Mouse (Mus musculus): ENCODE measurements around the gene Lmna.

Lmna gene

GRCm38 (mm10) chr3:88502641-88503504, 6.9 kb downstream of the Lmna start:
- in situ Hi-C loops (cut with MboI; ENCODE audit: low sequenced_read_pairs): no loop called here

GRCm38 (mm10) chr3:88502031-88502571, 7.7 kb downstream of the Lmna start:
- in situ Hi-C loops (cut with MboI; ENCODE audit: low sequenced_read_pairs): no loop called here

GRCm38 (mm10) chr3:88501366-88502030, 8.3 kb downstream of the Lmna start:
- in situ Hi-C loops (cut with MboI; ENCODE audit: low sequenced_read_pairs): no loop called here

- in situ Hi-C loops (cut with MboI; ENCODE audit: low sequenced_read_pairs): no loop called here
These were observed 8.9 kb downstream of the Lmna start for GRCm38 (mm10) chr3:88500655-88501365.

GRCm38 (mm10) chr3:88500087-88500486, 9.7 kb downstream of the Lmna start:
- in situ Hi-C loops (cut with MboI; ENCODE audit: low sequenced_read_pairs): no loop called here

- in situ Hi-C loops (cut with MboI; ENCODE audit: low sequenced_read_pairs): no loop called here
These were observed 10.2 kb downstream of the Lmna start for GRCm38 (mm10) chr3:88499580-88499979.

GRCm38 (mm10) chr3:88495741-88496415, 13.9 kb downstream of the Lmna start:
- in situ Hi-C loops (cut with MboI; ENCODE audit: low sequenced_read_pairs): no loop called here

- in situ Hi-C loops (cut with MboI; ENCODE audit: low sequenced_read_pairs): no loop called here
These were observed 14.7 kb downstream of the Lmna start for GRCm38 (mm10) chr3:88494836-88495628.

GRCm38 (mm10) chr3:88493706-88494582, 15.8 kb downstream of the Lmna start:
- in situ Hi-C loops (cut with MboI; ENCODE audit: low sequenced_read_pairs): no loop called here

- in situ Hi-C loops (cut with MboI; ENCODE audit: low sequenced_read_pairs): loop anchor here (5.0 kb wide), 1 partner anchor 35 kb away; no protein-coding TSS in a partner anchor
These were observed 22.4 kb downstream of the Lmna start for GRCm38 (mm10) chr3:88487396-88487795.

- in situ Hi-C loops (cut with MboI; ENCODE audit: low sequenced_read_pairs): loop anchor here (5.0 kb wide), 1 partner anchor 35 kb away; no protein-coding TSS in a partner anchor
These were observed 22.9 kb downstream of the Lmna start for GRCm38 (mm10) chr3:88486887-88487286.

- in situ Hi-C loops (cut with MboI; ENCODE audit: low sequenced_read_pairs): loop anchor here (5.0 kb wide), 1 partner anchor 36 kb away; no protein-coding TSS in a partner anchor
These were observed 23.7 kb downstream of the Lmna start for GRCm38 (mm10) chr3:88486043-88486442.

GRCm38 (mm10) chr3:88484597-88485316, 25.0 kb downstream of the Lmna start:
- in situ Hi-C loops (cut with MboI; ENCODE audit: low sequenced_read_pairs): loop anchor here (5.0 kb wide), 1 partner anchor 38 kb away; no protein-coding TSS in a partner anchor

GRCm38 (mm10) chr3:88483621-88484020, 26.1 kb downstream of the Lmna start:
- in situ Hi-C loops (cut with MboI; ENCODE audit: low sequenced_read_pairs): no loop called here

- in situ Hi-C loops (cut with MboI; ENCODE audit: low sequenced_read_pairs): no loop called here
These were observed 26.6 kb downstream of the Lmna start for GRCm38 (mm10) chr3:88483141-88483540.

GRCm38 (mm10) chr3:88482336-88482735, 27.4 kb downstream of the Lmna start:
- in situ Hi-C loops (cut with MboI; ENCODE audit: low sequenced_read_pairs): no loop called here

GRCm38 (mm10) chr3:88481372-88482040, 28.2 kb downstream of the Lmna start:
- in situ Hi-C loops (cut with MboI; ENCODE audit: low sequenced_read_pairs): no loop called here
